Mouse (Mus musculus) MEL (cell line): ENCODE data around the gene Naa40. TPM values are rescaled to one million over a fixed set of nuclear protein-coding genes. Genes with fewer than 3 reads are reported as not detected.

ENCODE experiments used
- DNase-seq: peaks from one replicate; pipeline ENCODE4 v3.0.0; 2011; ENCODE audit warnings: low read depth, low spot score
- H3K27ac ChIP-seq: 2 replicates; pipeline ENCODE4 v1.5.1; 2012; ENCODE audit warnings: low read depth, mild to moderate bottlenecking, control low read depth, low read length, moderate library complexity; ENCODE audit not compliant: control insufficient read depth
- H3K27me3 ChIP-seq, 2 experiments: fragments of 150-350 bp in 1 of 2; sonication (generic) in 1 of 2; 2 replicates each; pipeline ENCODE4 v1.6.1; 2012; ENCODE audit warnings: low read length in 2 of 2, mild to moderate bottlenecking in 2 of 2, improper control_type of control experiment in 1 of 2, moderate library complexity in 1 of 2; ENCODE audit not compliant: insufficient read depth in 2 of 2, control insufficient read depth in 1 of 2
- H3K36me3 ChIP-seq, 2 experiments: 2 replicates each; pipeline ENCODE4 v1.6.1; 2012 to 2014; ENCODE audit warnings: low read length in 2 of 2, improper control_type of control experiment in 1 of 2, inconsistent platforms in 1 of 2, mild to moderate bottlenecking in 1 of 2; ENCODE audit not compliant: insufficient read depth in 2 of 2, control insufficient read depth in 1 of 2
- H3K4me1 ChIP-seq, 2 experiments: fragments of 150-350 bp in 1 of 2; sonication (generic) in 1 of 2; 2 replicates each; pipeline ENCODE4 v1.6.1; 2012; ENCODE audit warnings: low read length in 2 of 2, improper control_type of control experiment in 1 of 2, mild to moderate bottlenecking in 1 of 2; ENCODE audit not compliant: insufficient read depth in 2 of 2, control insufficient read depth in 1 of 2
- H3K4me3 ChIP-seq, 2 experiments: fragments of 150-350 bp in 1 of 2; sonication (generic) in 1 of 2; 2 replicates each; pipeline ENCODE4 v1.5.1; 2012; ENCODE audit warnings: low read depth in 2 of 2, low read length in 2 of 2, mild to moderate bottlenecking in 2 of 2, moderate library complexity in 2 of 2, control low read depth in 1 of 2, improper control_type of control experiment in 1 of 2; ENCODE audit not compliant: control insufficient read depth in 1 of 2, insufficient read depth in 1 of 2
- H3K79me2 ChIP-seq: 2 replicates; pipeline ENCODE4 v1.6.1; 2012; ENCODE audit warnings: mild to moderate bottlenecking, low read length, moderate library complexity; ENCODE audit not compliant: control insufficient read depth, poor library complexity, insufficient read depth
- H3K9ac ChIP-seq: 2 replicates; pipeline ENCODE4 v1.6.1; 2012; ENCODE audit warnings: low read depth, mild to moderate bottlenecking, control low read depth, low read length, moderate library complexity; ENCODE audit not compliant: control insufficient read depth, poor library complexity, severe bottlenecking
- H3K9me3 ChIP-seq: fragments of 150-350 bp; sonication (generic); replicated peaks from 2 replicates; pipeline ENCODE4 v1.6.1; 2012; ENCODE audit warnings: mild to moderate bottlenecking, low read length, improper control_type of control experiment, moderate library complexity; ENCODE audit not compliant: insufficient read depth
- CHD1 ChIP-seq: IDR thresholded peaks from 2 replicates; pipeline ENCODE4 v1.6.1; 2012; ENCODE audit warnings: low read depth, mild to moderate bottlenecking, inconsistent platforms, low read length, improper control_type of control experiment
- CHD2 ChIP-seq: IDR thresholded peaks from 2 replicates; pipeline ENCODE4 v1.6.1; 2011; ENCODE audit warnings: low read length, improper control_type of control experiment
- E2F4 ChIP-seq: IDR thresholded peaks from 2 replicates; pipeline ENCODE4 v1.6.1; 2011; ENCODE audit warnings: low read depth, low read length, improper control_type of control experiment, borderline replicate concordance
- ETS1 ChIP-seq: IDR thresholded peaks from 2 replicates; pipeline ENCODE4 v1.6.1; 2012; ENCODE audit warnings: low read depth, mild to moderate bottlenecking, inconsistent platforms, low read length, improper control_type of control experiment, moderate library complexity
- JUND ChIP-seq: IDR thresholded peaks from 2 replicates; pipeline ENCODE4 v1.6.1; 2011; ENCODE audit warnings: low read depth, mild to moderate bottlenecking, improper control_type of control experiment, low read length
- MAFK ChIP-seq: IDR thresholded peaks from 2 replicates; pipeline ENCODE4 v1.6.1; 2011; ENCODE audit warnings: low read depth, mild to moderate bottlenecking, low read length, improper control_type of control experiment, borderline replicate concordance
- MAX ChIP-seq: IDR thresholded peaks from 2 replicates; pipeline ENCODE4 v1.6.1; 2011; ENCODE audit warnings: low read length, improper control_type of control experiment
- MYC ChIP-seq: IDR thresholded peaks from 2 replicates; pipeline ENCODE4 v1.6.1; 2011; ENCODE audit warnings: low read depth, mild to moderate bottlenecking, low read length, improper control_type of control experiment, moderate library complexity
- NELFE ChIP-seq: IDR thresholded peaks from 2 replicates; pipeline ENCODE4 v1.6.1; 2011; ENCODE audit warnings: low read depth, low read length, improper control_type of control experiment
- NRF1 ChIP-seq: IDR thresholded peaks from 2 replicates; pipeline ENCODE4 v1.6.1; 2014; ENCODE audit warnings: low read depth, mild to moderate bottlenecking, inconsistent platforms, low read length, improper control_type of control experiment, moderate library complexity; ENCODE audit not compliant: poor library complexity, insufficient read depth, severe bottlenecking
- POLR2AphosphoS5 ChIP-seq: IDR thresholded peaks from 2 replicates; pipeline ENCODE4 v1.6.1; 2012; ENCODE audit warnings: low read depth, borderline replicate concordance, mild to moderate bottlenecking, inconsistent platforms, low read length, moderate library complexity, mixed read lengths
- SMC3 ChIP-seq: IDR thresholded peaks from 2 replicates; pipeline ENCODE4 v1.6.1; 2011; ENCODE audit warnings: low read depth, low read length, improper control_type of control experiment
- TBP ChIP-seq: IDR thresholded peaks from 2 replicates; pipeline ENCODE4 v1.8.0; 2011; ENCODE audit warnings: low read depth, low read length, improper control_type of control experiment
- TCF12 ChIP-seq: IDR thresholded peaks from 2 replicates; pipeline ENCODE4 v1.6.1; 2014; ENCODE audit warnings: low read depth, mild to moderate bottlenecking, inconsistent platforms, low read length, improper control_type of control experiment, moderate library complexity
- USF1 ChIP-seq: IDR thresholded peaks from 2 replicates; pipeline ENCODE4 v1.6.1; 2014; ENCODE audit warnings: low read depth, mild to moderate bottlenecking, inconsistent platforms, low read length, improper control_type of control experiment, moderate library complexity
- ZKSCAN1 ChIP-seq: IDR thresholded peaks from 2 replicates; pipeline ENCODE4 v1.6.1; 2012; ENCODE audit warnings: low read depth, mild to moderate bottlenecking, inconsistent platforms, low read length, improper control_type of control experiment, moderate library complexity
- polyA plus RNA-seq, 2 experiments: library from polyadenylated mRNA; stranded (reverse) in 1 of 2; unstranded in 1 of 2; fragments of >175 nt in 1 of 2; fragments of >200 nt in 1 of 2; gene quantifications; 2 replicates each; pipeline versions ENCODE4 v1.2.1 to v1.2.4; 2012; ENCODE audit warnings: low replicate concordance in 2 of 2, low read depth in 1 of 2; ENCODE audit not compliant: insufficient read length in 2 of 2, insufficient read depth in 1 of 2, missing spikeins in 1 of 2
- total RNA-seq: library from RNA; depleted of rRNA; stranded (reverse); fragments of 300-350 nt; gene quantifications from 2 replicates; pipeline ENCODE4 v1.2.3, GENCODE M21; 2012

The Naa40 gene
- total and polyA plus RNA-seq, 3 experiments, result 46.8 to 75.7 TPM; not detected in 1

GRCm38 (mm10) chr19:7199089-7199488 lies 41.9 kb downstream of the Naa40 start:
- Histone ChIP-seq H3K27ac (no peak overlapping the region), H3K9me3 (no peaks in the 10 kb centered on the region), H3K36me3 (peaks cover 0 to 7% of the 10 kb centered on the region in 2 experiments; a peak in 1 of 4 replicates), H3K79me2 (peaks cover 5% of the 10 kb centered on the region), H3K27me3 (no peaks in the 10 kb centered on the region), H3K9ac (no peak overlapping the region), H3K4me1 (no peaks in the 10 kb centered on the region), H3K4me3 (no peak overlapping the region)
- DNase-seq, result no peak
- no peak for TF ChIP-seq TBP
- TF ChIP-seq CHD1, result no peak
- no peak for TF ChIP-seq ETS1
- no peak for TF ChIP-seq NELFE
- no peak for TF ChIP-seq TCF12
- TF ChIP-seq E2F4, result no peak
- TF ChIP-seq NRF1, result no peak
- no peak for TF ChIP-seq ZKSCAN1
- TF ChIP-seq POLR2AphosphoS5, result no peak
- TF ChIP-seq MAX, result no peak
- TF ChIP-seq USF1, result no peak
- TF ChIP-seq MYC, result no peak
- no peak for TF ChIP-seq SMC3
- TF ChIP-seq MAFK, result no peak
- no peak for TF ChIP-seq CHD2
- no peak for TF ChIP-seq JUND

GRCm38 (mm10) chr19:7197445-7197844 lies 43.5 kb downstream of the Naa40 start:
- no peak for TF ChIP-seq MYC
- Histone ChIP-seq H3K9me3 (no peaks in the 10 kb centered on the region), H3K27ac (no peak overlapping the region), H3K4me3 (no peak overlapping the region), H3K36me3 (peaks cover 0 to 7% of the 10 kb centered on the region in 2 experiments; a peak in 1 of 4 replicates), H3K4me1 (no peaks in the 10 kb centered on the region), H3K27me3 (no peaks in the 10 kb centered on the region), H3K9ac (no peak overlapping the region), H3K79me2 (no peaks in the 10 kb centered on the region)
- no peak for DNase-seq
